Mouse (Mus musculus) MEL (cell line): ENCODE results near the gene Cfap161. TPM values are rescaled to one million over a fixed set of nuclear protein-coding genes. Genes with fewer than 3 reads are reported as not detected.

Source experiments
- DNase-seq: peaks from one replicate; pipeline ENCODE4 v3.0.0; 2011; ENCODE audit warnings: low read depth, low spot score
- H3K27ac ChIP-seq: 2 replicates; pipeline ENCODE4 v1.5.1; 2012; ENCODE audit warnings: low read depth, mild to moderate bottlenecking, control low read depth, low read length, moderate library complexity; ENCODE audit not compliant: control insufficient read depth
- H3K27me3 ChIP-seq, 2 experiments: fragments of 150-350 bp in 1 of 2; sonication (generic) in 1 of 2; 2 replicates each; pipeline ENCODE4 v1.6.1; 2012; ENCODE audit warnings: low read length in 2 of 2, mild to moderate bottlenecking in 2 of 2, improper control_type of control experiment in 1 of 2, moderate library complexity in 1 of 2; ENCODE audit not compliant: insufficient read depth in 2 of 2, control insufficient read depth in 1 of 2
- H3K36me3 ChIP-seq, 2 experiments: 2 replicates each; pipeline ENCODE4 v1.6.1; 2012 to 2014; ENCODE audit warnings: low read length in 2 of 2, improper control_type of control experiment in 1 of 2, inconsistent platforms in 1 of 2, mild to moderate bottlenecking in 1 of 2; ENCODE audit not compliant: insufficient read depth in 2 of 2, control insufficient read depth in 1 of 2
- H3K4me1 ChIP-seq, 2 experiments: fragments of 150-350 bp in 1 of 2; sonication (generic) in 1 of 2; 2 replicates each; pipeline ENCODE4 v1.6.1; 2012; ENCODE audit warnings: low read length in 2 of 2, improper control_type of control experiment in 1 of 2, mild to moderate bottlenecking in 1 of 2; ENCODE audit not compliant: insufficient read depth in 2 of 2, control insufficient read depth in 1 of 2
- H3K4me3 ChIP-seq, 2 experiments: fragments of 150-350 bp in 1 of 2; sonication (generic) in 1 of 2; 2 replicates each; pipeline ENCODE4 v1.5.1; 2012; ENCODE audit warnings: low read depth in 2 of 2, low read length in 2 of 2, mild to moderate bottlenecking in 2 of 2, moderate library complexity in 2 of 2, control low read depth in 1 of 2, improper control_type of control experiment in 1 of 2; ENCODE audit not compliant: control insufficient read depth in 1 of 2, insufficient read depth in 1 of 2
- H3K79me2 ChIP-seq: 2 replicates; pipeline ENCODE4 v1.6.1; 2012; ENCODE audit warnings: mild to moderate bottlenecking, low read length, moderate library complexity; ENCODE audit not compliant: control insufficient read depth, poor library complexity, insufficient read depth
- H3K9ac ChIP-seq: 2 replicates; pipeline ENCODE4 v1.6.1; 2012; ENCODE audit warnings: low read depth, mild to moderate bottlenecking, control low read depth, low read length, moderate library complexity; ENCODE audit not compliant: control insufficient read depth, poor library complexity, severe bottlenecking
- H3K9me3 ChIP-seq: fragments of 150-350 bp; sonication (generic); replicated peaks from 2 replicates; pipeline ENCODE4 v1.6.1; 2012; ENCODE audit warnings: mild to moderate bottlenecking, low read length, improper control_type of control experiment, moderate library complexity; ENCODE audit not compliant: insufficient read depth
- CHD1 ChIP-seq: IDR thresholded peaks from 2 replicates; pipeline ENCODE4 v1.6.1; 2012; ENCODE audit warnings: low read depth, mild to moderate bottlenecking, inconsistent platforms, low read length, improper control_type of control experiment
- CTCF ChIP-seq, 3 experiments: IDR thresholded peaks in 2 of 3; conservative IDR thresholded peaks in 1 of 3; 2 replicates each; pipeline ENCODE4 v1.5.1; 2011 to 2012; ENCODE audit warnings: low read length in 3 of 3, low read depth in 2 of 3, mild to moderate bottlenecking in 2 of 3, improper control_type of control experiment in 1 of 3, inconsistent platforms in 1 of 3, mixed read lengths in 1 of 3, moderate library complexity in 1 of 3; ENCODE audit not compliant: control insufficient read depth in 1 of 3, insufficient read depth in 1 of 3, poor library complexity in 1 of 3, severe bottlenecking in 1 of 3
- E2F4 ChIP-seq: IDR thresholded peaks from 2 replicates; pipeline ENCODE4 v1.6.1; 2011; ENCODE audit warnings: low read depth, low read length, improper control_type of control experiment, borderline replicate concordance
- ELF1 ChIP-seq: IDR thresholded peaks from 2 replicates; pipeline ENCODE4 v1.6.1; 2014; ENCODE audit warnings: low read depth, mild to moderate bottlenecking, inconsistent platforms, low read length, improper control_type of control experiment, moderate library complexity
- EP300 ChIP-seq, 2 experiments: IDR thresholded peaks; 2 replicates each; pipeline ENCODE4 v1.6.1; 2011; ENCODE audit warnings: improper control_type of control experiment in 2 of 2, low read length in 2 of 2, low read depth in 1 of 2, mild to moderate bottlenecking in 1 of 2
- GATA1 ChIP-seq: IDR thresholded peaks from 2 replicates; pipeline ENCODE4 v1.6.1; 2011; ENCODE audit warnings: low read depth, low read length, improper control_type of control experiment
- HCFC1 ChIP-seq: IDR thresholded peaks from 2 replicates; pipeline ENCODE4 v1.6.1; 2012; ENCODE audit warnings: low read depth, mild to moderate bottlenecking, inconsistent platforms, low read length, improper control_type of control experiment, moderate library complexity
- JUND ChIP-seq: IDR thresholded peaks from 2 replicates; pipeline ENCODE4 v1.6.1; 2011; ENCODE audit warnings: low read depth, mild to moderate bottlenecking, improper control_type of control experiment, low read length
- KAT2A ChIP-seq: conservative IDR thresholded peaks from 2 replicates; pipeline ENCODE4 v1.6.1; 2012; ENCODE audit warnings: low read depth, low read length, improper control_type of control experiment, inconsistent platforms
- MAFK ChIP-seq: IDR thresholded peaks from 2 replicates; pipeline ENCODE4 v1.6.1; 2011; ENCODE audit warnings: low read depth, mild to moderate bottlenecking, low read length, improper control_type of control experiment, borderline replicate concordance
- MAX ChIP-seq: IDR thresholded peaks from 2 replicates; pipeline ENCODE4 v1.6.1; 2011; ENCODE audit warnings: low read length, improper control_type of control experiment
- MAZ ChIP-seq: IDR thresholded peaks from 2 replicates; pipeline ENCODE4 v1.6.1; 2012; ENCODE audit warnings: low read depth, mild to moderate bottlenecking, inconsistent platforms, low read length, improper control_type of control experiment
- MXI1 ChIP-seq: IDR thresholded peaks from 2 replicates; pipeline ENCODE4 v1.6.1; 2011; ENCODE audit warnings: mild to moderate bottlenecking, low read depth, low read length, improper control_type of control experiment
- MYB ChIP-seq: IDR thresholded peaks from 2 replicates; pipeline ENCODE4 v1.6.1; 2011; ENCODE audit warnings: mild to moderate bottlenecking, low read depth, low read length, improper control_type of control experiment
- MYC ChIP-seq: IDR thresholded peaks from 2 replicates; pipeline ENCODE4 v1.6.1; 2011; ENCODE audit warnings: low read depth, mild to moderate bottlenecking, low read length, improper control_type of control experiment, moderate library complexity
- POLR2A ChIP-seq, 2 experiments: IDR thresholded peaks; 2 replicates each; pipeline ENCODE4 v1.6.1; 2011 to 2012; ENCODE audit warnings: low read length in 2 of 2, mild to moderate bottlenecking in 2 of 2, control low read depth in 1 of 2, improper control_type of control experiment in 1 of 2, low read depth in 1 of 2, moderate library complexity in 1 of 2; ENCODE audit not compliant: control insufficient read depth in 1 of 2, insufficient read depth in 1 of 2, poor library complexity in 1 of 2
- POLR2AphosphoS2 ChIP-seq: IDR thresholded peaks from 2 replicates; pipeline ENCODE4 v1.6.1; 2011; ENCODE audit warnings: low read length, improper control_type of control experiment
- POLR2AphosphoS5 ChIP-seq: IDR thresholded peaks from 2 replicates; pipeline ENCODE4 v1.6.1; 2012; ENCODE audit warnings: low read depth, borderline replicate concordance, mild to moderate bottlenecking, inconsistent platforms, low read length, moderate library complexity, mixed read lengths
- RAD21 ChIP-seq: IDR thresholded peaks from 2 replicates; pipeline ENCODE4 v1.6.1; 2011; ENCODE audit warnings: mild to moderate bottlenecking, low read depth, low read length, improper control_type of control experiment
- SMC3 ChIP-seq: IDR thresholded peaks from 2 replicates; pipeline ENCODE4 v1.6.1; 2011; ENCODE audit warnings: low read depth, low read length, improper control_type of control experiment
- TAL1 ChIP-seq: IDR thresholded peaks from 2 replicates; pipeline ENCODE4 v1.6.1; 2012; ENCODE audit warnings: mild to moderate bottlenecking, inconsistent platforms, low read length, moderate library complexity, mixed read lengths
- TBP ChIP-seq: IDR thresholded peaks from 2 replicates; pipeline ENCODE4 v1.8.0; 2011; ENCODE audit warnings: low read depth, low read length, improper control_type of control experiment
- ZNF384 ChIP-seq: IDR thresholded peaks from 2 replicates; pipeline ENCODE4 v1.6.1; 2012; ENCODE audit warnings: low read depth, mild to moderate bottlenecking, inconsistent platforms, low read length, improper control_type of control experiment
- polyA plus RNA-seq, 2 experiments: library from polyadenylated mRNA; stranded (reverse) in 1 of 2; unstranded in 1 of 2; fragments of >175 nt in 1 of 2; fragments of >200 nt in 1 of 2; gene quantifications; 2 replicates each; pipeline versions ENCODE4 v1.2.1 to v1.2.4; 2012; ENCODE audit warnings: low replicate concordance in 2 of 2, low read depth in 1 of 2; ENCODE audit not compliant: insufficient read length in 2 of 2, insufficient read depth in 1 of 2, missing spikeins in 1 of 2
- total RNA-seq: library from RNA; depleted of rRNA; stranded (reverse); fragments of 300-350 nt; gene quantifications from 2 replicates; pipeline ENCODE4 v1.2.3, GENCODE M21; 2012

Gene Cfap161
- total and polyA plus RNA-seq, 3 experiments = not detected

DNA sequence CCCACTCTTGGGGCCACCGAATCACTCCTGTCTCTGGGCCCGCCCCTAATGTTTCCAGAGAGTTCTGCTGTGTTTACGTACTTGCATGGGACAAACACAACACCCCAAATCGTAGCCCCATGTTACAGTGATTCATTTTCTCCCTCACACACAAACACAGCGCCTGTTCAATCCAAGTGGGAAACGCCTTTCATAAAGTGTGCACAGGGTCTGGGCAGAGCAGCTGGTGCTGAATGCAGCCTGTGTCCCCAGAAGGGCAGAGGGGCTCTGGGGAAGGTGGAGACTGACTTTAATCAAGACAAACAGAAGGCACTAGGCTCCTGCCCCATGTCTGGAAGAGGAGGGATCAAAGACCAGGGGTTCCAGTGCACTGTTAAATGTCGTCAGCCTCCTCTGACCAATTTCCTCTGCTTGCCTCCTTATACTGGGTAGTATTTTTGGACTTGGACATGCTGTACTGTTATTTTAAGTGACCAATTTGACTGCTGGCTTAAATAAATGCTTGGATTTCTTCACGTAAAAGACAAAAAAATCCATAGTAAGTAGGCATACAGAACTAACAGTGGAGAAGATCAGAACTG is 48.5 kb downstream of the Cfap161 start:
- Histone ChIP-seq H3K9ac (no peak overlapping the region), H3K4me1 (no peaks in the 10 kb centered on the region), H3K79me2 (no peaks in the 10 kb centered on the region), H3K9me3 (no peaks in the 10 kb centered on the region), H3K4me3 (no peak overlapping the region), H3K27me3 (no peaks in the 10 kb centered on the region), H3K36me3 (no peaks in the 10 kb centered on the region), H3K27ac (no peak overlapping the region)
- TF ChIP-seq MYB (no peak), POLR2A (IDR thresholded peaks at IDR 0.05; ENCODE audit: control insufficient read depth in 1 of 2, insufficient read depth in 1 of 2, low read depth in 1 of 2, low read length in 2 of 2, poor library complexity in 1 of 2) (no peak), RAD21 (no peak), TAL1 (no peak), HCFC1 (no peak), TBP (no peak), KAT2A (no peak), MAFK (no peak)
- no peak for DNase-seq

DNA sequence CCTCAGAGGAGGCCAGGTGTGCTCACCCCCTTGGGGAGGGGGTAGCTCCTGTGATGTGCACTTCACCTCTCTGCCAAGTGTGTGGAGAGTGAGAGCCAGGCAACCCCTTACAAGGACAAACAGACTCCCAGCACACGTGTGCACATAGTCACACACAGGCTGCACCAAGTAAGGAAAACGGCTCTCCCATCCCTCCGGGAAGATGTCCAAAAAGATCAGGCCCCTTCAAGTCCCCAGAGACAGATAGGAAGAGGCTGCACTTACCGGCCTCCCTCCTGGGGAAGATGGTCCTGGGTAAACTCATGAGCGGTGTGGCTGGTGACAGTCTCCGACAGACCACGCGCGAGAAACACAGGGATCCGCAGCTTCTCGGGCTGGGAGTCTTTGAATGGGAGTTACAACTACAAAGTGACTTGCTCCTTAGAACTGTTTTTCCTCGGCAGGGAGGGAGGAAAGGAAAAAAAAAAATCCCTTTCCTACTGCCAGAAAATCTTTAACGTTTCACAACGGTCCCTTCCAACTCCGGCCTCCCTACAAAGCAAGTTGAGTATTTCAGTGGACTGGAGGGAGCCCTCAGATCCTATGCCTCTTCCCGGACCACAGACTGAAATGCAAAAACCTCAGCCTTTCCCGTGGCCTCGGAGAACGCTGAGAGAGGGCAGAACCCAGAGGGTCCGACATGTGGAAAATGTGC is 49.1 kb downstream of the Cfap161 start, which contains the start of gene Il16:
TSS of gene Il16 (minus strand) at position 314 of the 694 bp plus-strand sequence.
- Histone ChIP-seq H3K36me3 (no peaks in the 10 kb centered on the region), H3K4me3 (no peak within 1 kb of the TSS), H3K27me3 (no peaks in the 10 kb centered on the region), H3K9me3 (no peaks in the 10 kb centered on the region), H3K9ac (no peak within 1 kb of the TSS), H3K27ac (no peak within 1 kb of the TSS), H3K4me1 (no peaks in the 10 kb centered on the region), H3K79me2 (no peaks in the 10 kb centered on the region)
- DNase-seq = no peak
- no peak for TF ChIP-seq JUND
- no peak for TF ChIP-seq ELF1
- TF ChIP-seq MAZ = no peak
- no peak for TF ChIP-seq EP300 (IDR thresholded peaks at IDR 0.05; ENCODE audit: low read depth in 1 of 2, low read length in 2 of 2)
- no peak for TF ChIP-seq E2F4
- TF ChIP-seq MYC = no peak
- no peak for TF ChIP-seq CHD1
- no peak for TF ChIP-seq ZNF384
- no peak for TF ChIP-seq TAL1
- no peak for TF ChIP-seq MAFK
- TF ChIP-seq GATA1 = no peak
- no peak for TF ChIP-seq HCFC1
- no peak for TF ChIP-seq POLR2AphosphoS2
- no peak for TF ChIP-seq POLR2AphosphoS5
- no peak for TF ChIP-seq SMC3
- no peak for TF ChIP-seq MXI1
- TF ChIP-seq MYB = no peak
- no peak for TF ChIP-seq CTCF (IDR thresholded peaks at IDR 0.05 in 2 of 3, conservative IDR thresholded peaks at IDR 0.05 in 1 of 3; ENCODE audit: control insufficient read depth in 1 of 3, insufficient read depth in 1 of 3, low read depth in 2 of 3, low read length in 3 of 3, poor library complexity in 1 of 3, severe bottlenecking in 1 of 3)
- TF ChIP-seq TBP = no peak
- TF ChIP-seq MAX = no peak
